Mouse (Mus musculus) neural tube, embryonic 15.5 days (tissue): ENCODE results near the gene Zfp974. TPM values are rescaled to one million over a fixed set of nuclear protein-coding genes. Genes with fewer than 3 reads are reported as not detected.

Source experiments
- ATAC-seq: fragments of 200-750 bp; cut with Nextera tagmentation; 2 replicates; pipeline ENCODE4 v1.8.0; 2017; ENCODE audit warnings: mild to moderate bottlenecking, moderate TSS enrichment, moderate library complexity; ENCODE audit not compliant: low FRiP score
- H3K27ac ChIP-seq: fragments of 300-500 bp; sonication (generic); replicated peaks from 2 replicates; pipeline ENCODE4 v1.5.1; 2015; ENCODE audit warnings: mild to moderate bottlenecking, inconsistent platforms
- H3K27me3 ChIP-seq: fragments of 300-500 bp; sonication (generic); replicated peaks from 2 replicates; pipeline ENCODE4 v1.6.1; 2015; ENCODE audit warnings: inconsistent platforms
- H3K36me3 ChIP-seq: fragments of 300-500 bp; sonication (generic); 2 replicates; pipeline ENCODE4 v1.6.1; 2015; ENCODE audit warnings: inconsistent platforms
- H3K4me1 ChIP-seq: fragments of 300-500 bp; sonication (generic); 2 replicates; pipeline ENCODE4 v1.6.1; 2015; ENCODE audit warnings: inconsistent platforms
- H3K4me2 ChIP-seq: fragments of 300-500 bp; sonication (generic); 2 replicates; pipeline ENCODE4 v1.6.1; 2015; ENCODE audit warnings: inconsistent platforms, mild to moderate bottlenecking, moderate library complexity
- H3K4me3 ChIP-seq: fragments of 300-500 bp; sonication (generic); replicated peaks from 2 replicates; pipeline ENCODE4 v1.5.1; 2015; ENCODE audit warnings: mild to moderate bottlenecking, inconsistent platforms
- H3K9ac ChIP-seq: fragments of 300-500 bp; sonication (generic); replicated peaks from 2 replicates; pipeline ENCODE4 v1.6.1; 2015; ENCODE audit warnings: mild to moderate bottlenecking, inconsistent platforms
- H3K9me3 ChIP-seq: fragments of 300-500 bp; sonication (generic); replicated peaks from 2 replicates; pipeline ENCODE4 v1.6.1; 2016; ENCODE audit warnings: inconsistent platforms
- WGBS: fragments of 180-500 bp; shearing (Covaris S2); methylation state at CpG from one replicate; pipeline ENCODE4 v1.1.7; 2015; ENCODE audit warnings: mixed read lengths; 5-methylcytosine and 5-hydroxymethylcytosine counted together
- polyA plus RNA-seq: library from polyadenylated mRNA; unstranded; fragments of >200 nt; fragmentation: Nextera tagmentation; extraction: Ambion mirVana; gene quantifications from 2 replicates; pipeline ENCODE4 v1.2.1, GENCODE M21; 2015

Zfp974 gene
- polyA plus RNA-seq, 1 experiment from 2014 or later, result 12.4 TPM

GRCm38 (mm10) chr7:27860396-27861235 is 68.6 kb downstream of the Zfp974 start:
- no peaks in the 10 kb centered on the region for H3K9me3 ChIP-seq
- H3K27ac ChIP-seq, result peak overlapping the region; percentile 66
- peak overlapping the region; percentile 51 for H3K4me3 ChIP-seq
- peaks cover 10% of the 10 kb centered on the region for H3K36me3 ChIP-seq
- H3K4me2 ChIP-seq, result peak overlapping the region; percentile 71
- ATAC-seq, result peak; percentile 81
- no peaks in the 10 kb centered on the region for H3K27me3 ChIP-seq
- H3K9ac ChIP-seq, result peak overlapping the region; percentile 50
- peaks cover 17% of the 10 kb centered on the region for H3K4me1 ChIP-seq
- WGBS, result under 1% methylated on average over 22 of the region's 22 CpGs

- peak overlapping the region; percentile 51 for H3K4me3 ChIP-seq
- no peak for ATAC-seq
- H3K9ac ChIP-seq, result peak overlapping the region; percentile 50
- WGBS, result 29% methylated on average over 10 of the region's 10 CpGs
- peaks cover 17% of the 10 kb centered on the region for H3K4me1 ChIP-seq
- peak overlapping the region; percentile 71 for H3K4me2 ChIP-seq
- no peaks in the 10 kb centered on the region for H3K9me3 ChIP-seq
- H3K27me3 ChIP-seq, result no peaks in the 10 kb centered on the region
- peak overlapping the region; percentile 66; the same call in 1 of the 2 replicates for H3K27ac ChIP-seq
- peaks cover 17% of the 10 kb centered on the region for H3K36me3 ChIP-seq
Observed at GRCm38 (mm10) chr7:27859301-27860251, 69.7 kb downstream of the Zfp974 start.

Other genes with a start within 250 kb of the Zfp974 start
- gene Zfp607b, start 240.1 kb downstream of the Zfp974 start, polyA plus RNA-seq, result 10.1 and 10.7 TPM in 2 replicates
- 81.5 and 89.4 TPM in 2 replicates for gene Zfp60, start 198.1 kb downstream of the Zfp974 start, polyA plus RNA-seq
- 2.0 and 2.1 TPM in 2 replicates for gene Zfp626, start 122.3 kb downstream of the Zfp974 start, polyA plus RNA-seq
- gene Zfp59, start 90.9 kb downstream of the Zfp974 start, polyA plus RNA-seq, result 9.0 and 9.7 TPM in 2 replicates
- 1.1 and 1.8 TPM in 2 replicates for gene Zfp607a, start 71.9 kb downstream of the Zfp974 start, polyA plus RNA-seq
- gene Zfp780b, start 49.7 kb upstream of the Zfp974 start, polyA plus RNA-seq, result 31.5 and 33.0 TPM in 2 replicates
- gene Zfp850, start 84.7 kb upstream of the Zfp974 start, polyA plus RNA-seq, result 4.5 and 5.1 TPM in 2 replicates
- 275 and 280 TPM in 2 replicates for gene Psmc4, start 120.6 kb upstream of the Zfp974 start, polyA plus RNA-seq
- 0.75 and 3.0 TPM in 2 replicates for gene Fcgbp, start 141.8 kb upstream of the Zfp974 start, polyA plus RNA-seq
- 0.06 and 0.17 TPM in 2 replicates for gene 9530053A07Rik, start 200.0 kb upstream of the Zfp974 start, polyA plus RNA-seq
- 70.8 and 88.2 TPM in 2 replicates for gene Fbl, start 240.2 kb upstream of the Zfp974 start, polyA plus RNA-seq